Mouse (Mus musculus): ENCODE measurements at regions not wholly inside any gene's neighbourhood (a gene's known extent, or its start where the extent isn't known, plus 50 kb on each side); places are given as distances from the start of the nearest gene placed in this dataset.

GRCm38 (mm10) chr15:60097141-60097540 lies 80.7 kb upstream of the 4933412E24Rik start:
- Histone ChIP-seq H3K9ac (replicated peaks) (no peak overlapping the region), H3K27me3 (ENCODE audit: insufficient read depth, low read length) (no peaks in the 10 kb centered on the region; the same call in 1 of the 2 replicates), H3K4me3 (ENCODE audit: low read depth, low read length) (no peak overlapping the region), H3K4me2 (ENCODE audit: low read depth, low read length) (no peak overlapping the region), H3K9me3 (ENCODE audit: low read length) (no peaks in the 10 kb centered on the region), H3K27ac (ENCODE audit: low read depth) (no peak overlapping the region), H3K36me3 (replicated peaks; ENCODE audit: insufficient read depth, low read length) (no peaks in the 10 kb centered on the region), H3K4me1 (ENCODE audit: insufficient read depth) (no peaks in the 10 kb centered on the region)
- ATAC-seq, result no peak
- DNase-seq, result peak; percentile 66
- 13% methylated on average over 4 of the region's 4 CpGs for WGBS (ENCODE audit: insufficient replicate concordance)
- TF ChIP-seq EP300 (IDR thresholded peaks at IDR 0.05; ENCODE audit: low read depth), result no peak
- peak; percentile 77 for TF ChIP-seq CTCF (IDR thresholded peaks at IDR 0.05; ENCODE audit: low read depth)

- WGBS (ENCODE audit: insufficient replicate concordance), result 72% methylated on average over 4 of the region's 4 CpGs
- no peak overlapping the region for H3K27ac ChIP-seq (ENCODE audit: low read depth)
These were observed 79.7 kb upstream of the 4933412E24Rik start for GRCm38 (mm10) chr15:60096131-60096530.

GRCm38 (mm10) chr15:60089921-60090320 lies 73.5 kb upstream of the 4933412E24Rik start:
- Histone ChIP-seq H3K27ac (ENCODE audit: low read depth) (no peak overlapping the region), H3K9me3 (ENCODE audit: low read length) (no peaks in the 10 kb centered on the region), H3K4me2 (ENCODE audit: low read depth, low read length) (no peak overlapping the region), H3K36me3 (replicated peaks; ENCODE audit: insufficient read depth, low read length) (no peaks in the 10 kb centered on the region), H3K27me3 (ENCODE audit: insufficient read depth, low read length) (no peaks in the 10 kb centered on the region), H3K4me3 (ENCODE audit: low read depth, low read length) (no peak overlapping the region), H3K9ac (replicated peaks) (no peak overlapping the region), H3K4me1 (ENCODE audit: insufficient read depth) (no peaks in the 10 kb centered on the region)
- ATAC-seq (no peak), DNase-seq (no peak)
- no peak for TF ChIP-seq CTCF (IDR thresholded peaks at IDR 0.05; ENCODE audit: low read depth)
- TF ChIP-seq EP300 (IDR thresholded peaks at IDR 0.05; ENCODE audit: low read depth), result no peak
- 82% methylated on average over 5 of the region's 5 CpGs for WGBS (ENCODE audit: insufficient replicate concordance)

More at GRCm38 (mm10) chr15:60096131-60096530, 79.7 kb upstream of the 4933412E24Rik start:
- ATAC-seq (no peak), DNase-seq (no peak)
- H3K36me3 ChIP-seq (replicated peaks; ENCODE audit: insufficient read depth, low read length), result no peaks in the 10 kb centered on the region
- H3K27me3 ChIP-seq (ENCODE audit: insufficient read depth, low read length), result no peaks in the 10 kb centered on the region; the same call in 1 of the 2 replicates
- no peaks in the 10 kb centered on the region for H3K9me3 ChIP-seq (ENCODE audit: low read length)
- H3K9ac ChIP-seq (replicated peaks), result no peak overlapping the region
- no peak overlapping the region for H3K4me2 ChIP-seq (ENCODE audit: low read depth, low read length)
- no peaks in the 10 kb centered on the region for H3K4me1 ChIP-seq (ENCODE audit: insufficient read depth)
- no peak overlapping the region for H3K4me3 ChIP-seq (ENCODE audit: low read depth, low read length)
- no peak for TF ChIP-seq EP300 (IDR thresholded peaks at IDR 0.05; ENCODE audit: low read depth)
- no peak for TF ChIP-seq CTCF (IDR thresholded peaks at IDR 0.05; ENCODE audit: low read depth)

GRCm38 (mm10) chr15:60088964-60089899 lies 72.8 kb upstream of the 4933412E24Rik start:
- H3K4me3 ChIP-seq (ENCODE audit: low read depth, low read length), result no peak overlapping the region
- no peak overlapping the region for H3K27ac ChIP-seq (ENCODE audit: low read depth)
- H3K36me3 ChIP-seq (replicated peaks; ENCODE audit: insufficient read depth, low read length), result no peaks in the 10 kb centered on the region
- ATAC-seq (no peak), DNase-seq (no peak)
- 78% methylated on average over 10 of the region's 10 CpGs for WGBS (ENCODE audit: insufficient replicate concordance)
- no peak overlapping the region for H3K9ac ChIP-seq (replicated peaks)
- no peak overlapping the region for H3K4me2 ChIP-seq (ENCODE audit: low read depth, low read length)
- H3K9me3 ChIP-seq (ENCODE audit: low read length), result no peaks in the 10 kb centered on the region
- H3K4me1 ChIP-seq (ENCODE audit: insufficient read depth), result no peaks in the 10 kb centered on the region
- H3K27me3 ChIP-seq (ENCODE audit: insufficient read depth, low read length), result no peaks in the 10 kb centered on the region
- TF ChIP-seq CTCF (IDR thresholded peaks at IDR 0.05; ENCODE audit: low read depth) (no peak), EP300 (IDR thresholded peaks at IDR 0.05; ENCODE audit: low read depth) (no peak)
